Mouse (Mus musculus) monocyte, adult 59 days (primary cell): ENCODE measurements around the gene Rab21. TPM values are rescaled to one million over a fixed set of nuclear protein-coding genes. Genes with fewer than 3 reads are reported as not detected.

Experiments used
- total RNA-seq, 2 experiments: library from RNA; stranded (reverse); gene quantifications; one replicate each; pipeline ENCODE4 v1.2.4; 2023

Rab21 gene
- 10 to 100 TPM; 45.1 to 48.6 TPM for total RNA-seq

GRCm38 (mm10) chr10:115315473-115316171 is at the start of gene Rab21:
Rab21 (minus strand) TSS chr10:115315594.

DNA sequence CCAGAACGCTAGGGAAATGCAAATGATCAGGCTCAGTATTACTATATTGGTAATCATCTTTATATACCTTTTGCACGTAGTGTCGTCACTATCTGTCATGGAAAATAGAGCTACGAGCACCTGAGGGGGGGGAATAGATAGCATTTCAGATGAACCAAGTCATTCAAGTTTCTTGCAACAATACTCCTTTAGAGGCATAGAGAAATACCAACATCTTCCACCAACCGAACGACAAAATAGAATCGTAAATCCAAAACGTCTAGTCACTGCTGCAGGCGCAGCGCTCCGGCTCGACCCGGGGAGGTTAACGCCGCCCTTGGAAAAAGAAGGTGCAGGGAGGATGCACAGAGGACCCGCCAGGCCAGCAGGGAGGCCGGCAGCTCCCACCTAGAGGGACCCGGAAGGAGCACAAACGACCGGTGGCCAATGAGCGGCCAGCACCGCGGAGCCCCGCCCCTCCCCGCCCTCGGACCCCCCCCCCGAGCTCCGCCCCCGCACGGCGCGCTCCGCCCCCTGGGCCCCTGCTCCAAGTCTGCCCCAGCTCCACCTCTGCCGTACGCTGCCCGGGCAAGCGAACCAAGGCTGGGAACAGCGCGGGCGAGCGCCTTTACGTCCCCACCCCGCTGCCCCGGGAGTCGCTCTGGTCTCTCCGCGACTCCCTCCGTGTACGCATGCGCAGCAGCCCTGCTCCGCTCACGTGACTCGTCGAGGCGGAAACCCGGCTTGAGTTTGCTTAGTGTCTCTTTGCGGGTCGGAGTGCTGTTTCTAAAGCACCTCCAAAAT is 46.6 kb upstream of the Rab21 start, which contains the start of gene Tmem19:
Gene Tmem19 (minus strand): TSS at position 662 of the 783 bp plus-strand sequence.

GRCm38 (mm10) chr10:115251088-115251934 is 64.1 kb downstream of the Rab21 start, which contains the start of gene Tbc1d15:
Tbc1d15 (minus strand) TSS chr10:115251467.

Other genes with a start within 250 kb of the Rab21 start
- gene Tph2, start 130.6 kb downstream of the Rab21 start, total RNA-seq = not detected
- gene Tbc1d15, start 64.1 kb downstream of the Rab21 start, total RNA-seq = 100 to 1,000 TPM in 1 of 2 experiments, 10 to 100 TPM in 1; 91.2 to 116 TPM
- 10 to 100 TPM; 22.5 to 22.8 TPM for gene Tmem19, start 46.9 kb upstream of the Rab21 start, total RNA-seq
- 1 to 10 TPM; 5.9 to 8.6 TPM for gene Thap2, start 68.8 kb upstream of the Rab21 start, total RNA-seq
- 10 to 100 TPM; 68.8 to 74.7 TPM for gene Zfc3h1, start 69.4 kb upstream of the Rab21 start, total RNA-seq